Mouse (Mus musculus): ENCODE results near the gene Psapl1. TPM values are rescaled to one million over a fixed set of nuclear protein-coding genes. Genes with fewer than 3 reads are reported as not detected.

Psapl1 gene
- polyA plus RNA-seq, 1 experiment, result 0.16 TPM

- H3K4me3 ChIP-seq (ENCODE audit: low read depth, low read length), result no peak overlapping the region
- TF ChIP-seq POLR2A (IDR thresholded peaks at IDR 0.05; ENCODE audit: low read depth, low read length) (no peak), CTCF (IDR thresholded peaks at IDR 0.05; ENCODE audit: extremely low read depth, insufficient read length, insufficient replicate concordance, low read depth, low read length) (no peak)
- 72% methylated on average over 18 of the region's 18 CpGs for WGBS
Measured at GRCm38 (mm10) chr5:36254642-36255516, 51.1 kb downstream of the Psapl1 start.

More at GRCm38 (mm10) chr5:36254642-36255516, 51.1 kb downstream of the Psapl1 start:
- no peak overlapping the region for H3K27ac ChIP-seq (ENCODE audit: insufficient read depth, low read depth, low read length)
- H3K36me3 ChIP-seq (ENCODE audit: control insufficient read depth, insufficient read depth, low read length), result no peaks in the 10 kb centered on the region
- no peaks in the 10 kb centered on the region for H3K4me1 ChIP-seq (ENCODE audit: control insufficient read depth, insufficient read depth, insufficient read length, low read length)
- no peaks in the 10 kb centered on the region for H3K27me3 ChIP-seq (ENCODE audit: control insufficient read depth, insufficient read depth, low read length)

Other genes starting within 250 kb of the Psapl1 start
- gene Sorcs2, start 194.1 kb downstream of the Psapl1 start, polyA plus RNA-seq (2012; rRNA removed), result 3.3 and 5.9 TPM in 2 replicates

Measured in small intestine, adult 2 months (tissue).